Mouse (Mus musculus) myocyte (in vitro differentiated cells): ENCODE data around the gene Zranb3. TPM values are rescaled to one million over a fixed set of nuclear protein-coding genes. Genes with fewer than 3 reads are reported as not detected.

Experiments used
- H3K27me3 ChIP-seq: one replicate; pipeline ENCODE4 v1.6.1; 2011; ENCODE audit not compliant: control insufficient read depth, insufficient read depth, insufficient read length
- H3K36me3 ChIP-seq: one replicate; pipeline ENCODE4 v1.6.1; 2011; ENCODE audit not compliant: control insufficient read depth, insufficient read depth
- H3K4me2 ChIP-seq: one replicate; pipeline ENCODE4 v1.6.1; 2011; ENCODE audit warnings: low read depth, control low read depth
- H3K4me3 ChIP-seq: one replicate; pipeline ENCODE4 v1.5.1; 2011; ENCODE audit warnings: mild to moderate bottlenecking, control low read depth, moderate library complexity
- H3K79me2 ChIP-seq: one replicate; pipeline ENCODE4 v1.6.1; 2011; ENCODE audit not compliant: control insufficient read depth, insufficient read depth
- H3ac ChIP-seq: one replicate; pipeline ENCODE4 v1.6.1; 2011; ENCODE audit not compliant: control insufficient read depth, insufficient read length
- CEBPB ChIP-seq: IDR thresholded peaks from 2 replicates; pipeline ENCODE4 v1.6.1; 2011; ENCODE audit warnings: mild to moderate bottlenecking, moderate library complexity; ENCODE audit not compliant: poor library complexity, insufficient read depth, severe bottlenecking
- E2F4 ChIP-seq: IDR thresholded peaks from one replicate; pipeline ENCODE4 v1.6.1; 2011; ENCODE audit warnings: mild to moderate bottlenecking, control low read depth, moderate library complexity; ENCODE audit not compliant: insufficient read depth
- MAX ChIP-seq: IDR thresholded peaks from one replicate; pipeline ENCODE4 v1.6.1; 2011; ENCODE audit warnings: low read depth, mild to moderate bottlenecking, control low read depth
- MYOD1 ChIP-seq, 3 experiments: IDR thresholded peaks; one replicate each; pipeline ENCODE4 v1.6.1; 2011; ENCODE audit warnings: control low read depth in 2 of 3, low read depth in 2 of 3, mild to moderate bottlenecking in 2 of 3, moderate library complexity in 1 of 3; ENCODE audit not compliant: insufficient read length in 2 of 3, control insufficient read depth in 1 of 3
- MYOG ChIP-seq, 3 experiments: IDR thresholded peaks; one replicate each; pipeline ENCODE4 v1.6.1; 2011; ENCODE audit warnings: control low read depth in 2 of 3, low read depth in 2 of 3, mild to moderate bottlenecking in 2 of 3; ENCODE audit not compliant: insufficient read length in 2 of 3, control insufficient read depth in 1 of 3, insufficient read depth in 1 of 3
- POLR2A ChIP-seq: IDR thresholded peaks from one replicate; pipeline ENCODE4 v1.6.1; 2011; ENCODE audit warnings: low read depth, mild to moderate bottlenecking, control low read depth, moderate library complexity; ENCODE audit not compliant: insufficient read length
- POLR2AphosphoS2 ChIP-seq: IDR thresholded peaks from one replicate; pipeline ENCODE4 v1.6.1; 2011; ENCODE audit warnings: low read depth, control low read depth; ENCODE audit not compliant: insufficient read length
- REST ChIP-seq: IDR thresholded peaks from one replicate; pipeline ENCODE4 v1.6.1; 2011; ENCODE audit warnings: mild to moderate bottlenecking, control low read depth, moderate library complexity; ENCODE audit not compliant: insufficient read depth, insufficient read length
- SRF ChIP-seq: IDR thresholded peaks from one replicate; pipeline ENCODE4 v1.6.1; 2011; ENCODE audit warnings: low read depth; ENCODE audit not compliant: control insufficient read depth, insufficient read length
- TCF12 ChIP-seq: IDR thresholded peaks from one replicate; pipeline ENCODE4 v1.6.1; 2011; ENCODE audit warnings: mild to moderate bottlenecking, control low read depth; ENCODE audit not compliant: poor library complexity, insufficient read depth, severe bottlenecking
- TCF3 ChIP-seq: IDR thresholded peaks from one replicate; pipeline ENCODE4 v1.6.1; 2011; ENCODE audit warnings: low read depth, control low read depth; ENCODE audit not compliant: insufficient read length
- USF1 ChIP-seq: IDR thresholded peaks from one replicate; pipeline ENCODE4 v1.6.1; 2011; ENCODE audit warnings: low read depth, mild to moderate bottlenecking, control low read depth, moderate library complexity
- polyA plus RNA-seq: library from polyadenylated mRNA; unstranded; fragments of >200 nt; fragmentation: generic; extraction: Trizol; gene quantifications from one replicate; pipeline ENCODE4 v1.2.1, GENCODE M21; 2012; ENCODE audit warnings: missing spikeins

Zranb3 gene
- polyA plus RNA-seq, 1 experiment, result 1.6 TPM

DNA sequence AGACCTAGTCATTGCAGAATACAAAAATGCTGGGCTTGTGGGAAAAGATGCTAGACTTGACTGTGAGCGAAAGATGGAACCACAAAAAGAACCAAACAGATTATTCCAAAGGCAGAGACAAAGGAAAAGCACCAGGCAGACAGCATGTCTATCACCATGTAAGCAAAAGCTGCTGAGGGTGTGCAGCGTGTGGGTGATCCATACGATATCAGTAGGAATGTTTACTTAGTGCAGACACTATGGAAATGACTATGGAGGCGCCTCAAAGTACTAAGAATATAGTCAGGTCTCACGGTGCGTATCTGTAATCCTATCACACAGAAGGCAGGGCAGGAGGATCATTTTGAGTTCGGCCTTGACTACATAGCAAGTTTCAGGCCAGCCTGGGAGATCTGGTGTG, 21.0 kb downstream of the Zranb3 start:
- no peak overlapping the region for H3ac ChIP-seq
- TF ChIP-seq MYOD1 (IDR thresholded peaks at IDR 0.05; ENCODE audit: control insufficient read depth in 1 of 3, insufficient read length in 2 of 3, low read depth in 2 of 3), result no peak
- no peak for TF ChIP-seq REST
- TF ChIP-seq MAX, result no peak
- no peak for TF ChIP-seq E2F4
- no peak for TF ChIP-seq POLR2A
- TF ChIP-seq TCF3, result no peak
- no peak for TF ChIP-seq CEBPB
- TF ChIP-seq USF1, result no peak
- no peak for TF ChIP-seq TCF12
- no peak for TF ChIP-seq MYOG (IDR thresholded peaks at IDR 0.05; ENCODE audit: control insufficient read depth in 1 of 3, insufficient read depth in 1 of 3, insufficient read length in 2 of 3, low read depth in 2 of 3)
- TF ChIP-seq POLR2AphosphoS2, result no peak
- no peak for TF ChIP-seq SRF
- peaks cover 3% of the 10 kb centered on the region for H3K36me3 ChIP-seq
- no peaks in the 10 kb centered on the region for H3K27me3 ChIP-seq
- H3K4me3 ChIP-seq, result no peak overlapping the region
- H3K79me2 ChIP-seq, result no peaks in the 10 kb centered on the region
- no peak overlapping the region for H3K4me2 ChIP-seq

DNA sequence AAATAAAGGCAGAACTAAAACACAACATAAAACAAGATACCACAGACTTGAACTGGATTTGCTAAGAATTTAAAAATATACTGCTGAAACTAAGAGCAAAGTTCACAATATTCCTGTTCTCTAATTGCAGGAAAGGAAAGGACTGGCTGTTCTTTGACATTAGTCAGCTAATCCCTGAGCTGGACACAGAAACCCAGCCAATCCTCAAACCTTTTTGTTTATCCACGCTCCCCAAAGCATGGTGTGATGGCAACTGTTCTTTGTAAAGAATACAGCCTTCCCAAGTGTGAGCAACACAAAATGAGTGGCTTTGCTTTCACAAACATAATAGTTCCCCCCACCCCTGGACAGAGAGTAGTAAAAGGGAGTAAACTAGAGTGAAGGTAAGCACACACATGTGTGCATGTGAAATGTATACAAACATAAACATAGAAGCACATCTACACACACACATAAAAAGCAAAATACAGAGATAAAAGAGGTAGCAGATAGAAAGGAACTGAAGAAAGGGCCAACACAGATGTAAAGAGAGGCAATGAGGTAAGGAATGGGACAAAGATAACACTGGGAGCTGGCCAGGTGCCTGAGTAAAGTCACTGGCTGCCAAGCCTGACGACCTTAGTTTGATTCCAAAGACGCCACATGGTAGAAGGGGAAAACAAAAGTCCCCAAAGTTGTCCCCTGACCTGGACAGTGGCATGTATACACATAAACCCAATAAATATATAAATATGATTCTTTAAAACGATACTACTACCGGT, 21.7 kb downstream of the Zranb3 start:
- Histone ChIP-seq H3K79me2 (no peaks in the 10 kb centered on the region), H3K4me2 (no peak overlapping the region), H3ac (no peak overlapping the region), H3K27me3 (no peaks in the 10 kb centered on the region), H3K4me3 (no peak overlapping the region), H3K36me3 (peaks cover 4% of the 10 kb centered on the region)
- TF ChIP-seq REST, result no peak
- TF ChIP-seq SRF, result no peak
- no peak for TF ChIP-seq MYOD1 (IDR thresholded peaks at IDR 0.05; ENCODE audit: control insufficient read depth in 1 of 3, insufficient read length in 2 of 3, low read depth in 2 of 3)
- TF ChIP-seq TCF12, result no peak
- no peak for TF ChIP-seq MYOG (IDR thresholded peaks at IDR 0.05; ENCODE audit: control insufficient read depth in 1 of 3, insufficient read depth in 1 of 3, insufficient read length in 2 of 3, low read depth in 2 of 3)
- TF ChIP-seq POLR2AphosphoS2, result no peak
- no peak for TF ChIP-seq POLR2A
- no peak for TF ChIP-seq CEBPB
- no peak for TF ChIP-seq E2F4
- TF ChIP-seq USF1, result no peak
- no peak for TF ChIP-seq TCF3
- no peak for TF ChIP-seq MAX

DNA sequence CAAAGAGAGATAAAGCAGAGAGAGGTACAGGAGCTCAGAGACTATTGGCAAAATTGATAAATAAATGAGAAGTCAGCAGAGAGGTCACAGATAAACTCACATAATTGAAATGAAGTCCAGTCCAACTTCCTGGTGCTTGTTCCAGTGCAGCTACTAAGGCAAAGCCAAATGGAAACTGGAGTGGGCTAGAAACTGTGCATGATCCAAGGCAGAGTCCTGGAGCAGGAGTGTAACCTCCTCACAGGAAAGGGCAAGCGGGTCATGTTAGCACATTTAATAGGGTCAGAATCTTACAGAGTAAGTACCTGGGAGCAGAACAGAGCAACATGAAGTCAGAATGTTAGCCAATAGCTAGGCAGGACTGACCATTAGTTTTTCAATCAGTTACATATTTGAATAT, 24.2 kb downstream of the Zranb3 start:
- H3K4me3 ChIP-seq, result no peak overlapping the region
- H3ac ChIP-seq, result no peak overlapping the region
- no peak overlapping the region for H3K4me2 ChIP-seq
- peaks cover 4% of the 10 kb centered on the region for H3K36me3 ChIP-seq
- no peaks in the 10 kb centered on the region for H3K27me3 ChIP-seq
- H3K79me2 ChIP-seq, result no peaks in the 10 kb centered on the region
- TF ChIP-seq MAX, result no peak
- no peak for TF ChIP-seq MYOD1 (IDR thresholded peaks at IDR 0.05; ENCODE audit: control insufficient read depth in 1 of 3, insufficient read length in 2 of 3, low read depth in 2 of 3)
- TF ChIP-seq USF1, result no peak
- no peak for TF ChIP-seq SRF
- no peak for TF ChIP-seq CEBPB
- TF ChIP-seq MYOG (IDR thresholded peaks at IDR 0.05; ENCODE audit: control insufficient read depth in 1 of 3, insufficient read depth in 1 of 3, insufficient read length in 2 of 3, low read depth in 2 of 3), result no peak
- no peak for TF ChIP-seq TCF12
- TF ChIP-seq POLR2AphosphoS2, result no peak
- TF ChIP-seq TCF3, result no peak
- no peak for TF ChIP-seq POLR2A

DNA sequence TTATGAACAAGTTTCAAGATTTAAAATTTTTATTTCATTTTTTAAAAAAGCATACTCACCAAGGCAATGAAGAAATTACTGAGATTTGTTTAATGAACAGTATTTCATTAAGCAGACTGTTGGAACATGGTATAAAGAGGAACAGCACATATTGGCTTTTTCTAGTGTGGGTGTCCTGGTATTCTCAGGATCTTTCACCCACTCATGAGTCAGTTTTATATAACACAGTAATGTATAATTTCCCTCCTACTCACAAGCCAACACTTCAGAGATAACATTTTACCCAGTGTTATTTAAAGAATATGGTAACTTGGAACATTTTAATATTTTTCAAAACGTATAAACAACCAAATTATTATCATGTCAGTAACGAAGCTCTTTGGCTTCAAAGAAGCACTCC, 25.1 kb downstream of the Zranb3 start:
- H3K36me3 ChIP-seq, result peaks cover 4% of the 10 kb centered on the region
- TF ChIP-seq USF1 (no peak), TCF12 (no peak), REST (no peak), SRF (no peak), MYOD1 (IDR thresholded peaks at IDR 0.05; ENCODE audit: control insufficient read depth in 1 of 3, insufficient read length in 2 of 3, low read depth in 2 of 3) (no peak), CEBPB (no peak), POLR2AphosphoS2 (no peak), POLR2A (no peak), E2F4 (no peak)
- H3K4me2 ChIP-seq, result no peak overlapping the region
- no peaks in the 10 kb centered on the region for H3K27me3 ChIP-seq
- no peaks in the 10 kb centered on the region for H3K79me2 ChIP-seq
- no peak overlapping the region for H3ac ChIP-seq
- no peak overlapping the region for H3K4me3 ChIP-seq
